ENCODE assay signal across 8 mouse cellular contexts in the genomic region with DNA sequence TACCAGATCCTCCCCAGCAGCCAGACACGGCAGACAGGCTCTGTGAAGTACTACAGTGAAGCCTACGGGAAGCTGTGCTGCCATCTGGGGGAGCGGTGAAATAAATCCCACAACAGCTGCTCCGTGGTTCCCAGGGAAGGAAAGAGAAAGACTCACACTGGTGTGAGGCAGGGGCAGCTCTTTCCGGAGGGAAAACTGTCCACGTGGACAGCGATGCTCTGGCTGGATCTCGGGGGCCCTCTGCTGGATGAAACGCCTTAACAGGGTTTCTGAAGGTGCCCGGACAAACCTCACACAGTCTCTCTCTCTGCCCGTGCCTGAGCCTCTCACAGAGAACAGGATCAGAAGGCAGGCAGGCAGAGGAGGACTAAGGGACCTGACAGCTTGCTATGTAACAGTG. TPM values are rescaled to one million over a fixed set of nuclear protein-coding genes. Genes with fewer than 3 reads are reported as not detected.
DNase-seq lines count a peak whose midpoint lies in the region; ATAC-seq and TF ChIP-seq lines count a peak whose summit lies in the region.

No protein-coding gene starts in this region.

- TF ChIP-seq CTCF in small intestine, adult 2 months (IDR thresholded peaks at IDR 0.05; ENCODE audit: extremely low read depth, insufficient read length, insufficient replicate concordance, low read depth, low read length) = peak; percentile 93

- peak overlapping the region; percentile 72 for H3K27ac ChIP-seq in embryonic facial prominence, embryonic 13.5 days
- peak overlapping the region; percentile 74 for H3K27ac ChIP-seq in limb, embryonic 11.5 days (replicated peaks; ENCODE audit: low read depth, low read length)
- H3K27ac ChIP-seq in midbrain, embryonic 13.5 days = peak overlapping the region; percentile 75
- H3K27ac ChIP-seq in small intestine, adult 2 months (ENCODE audit: insufficient read depth, low read depth, low read length) = no peak overlapping the region

- WGBS in embryonic facial prominence, embryonic 13.5 days = 0% methylated on average over 11 of the region's 11 CpGs
- WGBS in limb, embryonic 11.5 days = 0% methylated on average over 11 of the region's 11 CpGs
- WGBS in midbrain, embryonic 13.5 days = under 1% methylated on average over 11 of the region's 11 CpGs
- WGBS in small intestine, adult 2 months = under 1% methylated on average over 11 of the region's 11 CpGs

- H3K9me3 ChIP-seq in embryonic facial prominence, embryonic 13.5 days = no peaks in the 10 kb centered on the region
- no peaks in the 10 kb centered on the region for H3K9me3 ChIP-seq in limb, embryonic 11.5 days (ENCODE audit: control insufficient read depth, low read length)
- H3K9me3 ChIP-seq in midbrain, embryonic 13.5 days = no peaks in the 10 kb centered on the region

- H3K4me1 ChIP-seq in embryonic facial prominence, embryonic 13.5 days = peaks cover 21% of the 10 kb centered on the region
- H3K4me1 ChIP-seq in limb, embryonic 11.5 days (ENCODE audit: control insufficient read depth, insufficient read depth, low read length) = peaks cover 27% of the 10 kb centered on the region
- peaks cover 45% of the 10 kb centered on the region for H3K4me1 ChIP-seq in midbrain, embryonic 13.5 days (replicated peaks)
- peaks cover 23% of the 10 kb centered on the region for H3K4me1 ChIP-seq in small intestine, adult 2 months (ENCODE audit: control insufficient read depth, insufficient read depth, insufficient read length, low read length)

- no peak for TF ChIP-seq POLR2A in small intestine, adult 2 months (IDR thresholded peaks at IDR 0.05; ENCODE audit: low read depth, low read length)

- ATAC-seq in embryonic facial prominence, embryonic 13.5 days (ENCODE audit: insufficient number of reproducible peaks, insufficient read depth, low FRiP score, low TSS enrichment, low read depth) = peak; percentile 74
- peak; percentile 91 for ATAC-seq in limb, embryonic 11.5 days (ENCODE audit: insufficient number of reproducible peaks, low FRiP score, low TSS enrichment, low read depth)
- peak; percentile 85 for ATAC-seq in midbrain, embryonic 13.5 days
- ATAC-seq in erythroblast, adult 5-6 weeks (replicated peaks; ENCODE audit: low FRiP score, poor library complexity, severe bottlenecking) = no peak

- H3K4me3 ChIP-seq in embryonic facial prominence, embryonic 13.5 days = peak overlapping the region; percentile 9; the same call in 1 of the 2 replicates
- no peak overlapping the region; the same call in 1 of the 2 replicates for H3K4me3 ChIP-seq in limb, embryonic 11.5 days (ENCODE audit: low read depth, low read length)
- no peak overlapping the region for H3K4me3 ChIP-seq in midbrain, embryonic 13.5 days (replicated peaks)
- H3K4me3 ChIP-seq in small intestine, adult 2 months (ENCODE audit: low read depth, low read length) = peak overlapping the region; percentile 15

- DNase-seq in adrenal gland, postnatal 25 days = peak; percentile 82
- peak; percentile 58 to 81 for DNase-seq in heart, adult 9 months (ENCODE audit: low spot score in 2 of 2)
- peak; percentile 66 to 82 for DNase-seq in kidney, adult 8-10 months
- DNase-seq in limb, embryonic 11.5 days (ENCODE audit: low spot score) = peak; percentile 95

- H3K4me2 ChIP-seq in embryonic facial prominence, embryonic 13.5 days = peak overlapping the region; percentile 42
- no peak overlapping the region for H3K4me2 ChIP-seq in limb, embryonic 11.5 days (ENCODE audit: low read depth, severe bottlenecking)
- peak overlapping the region; percentile 43 for H3K4me2 ChIP-seq in midbrain, embryonic 13.5 days (replicated peaks)

- no peaks in the 10 kb centered on the region for H3K27me3 ChIP-seq in embryonic facial prominence, embryonic 13.5 days
- no peaks in the 10 kb centered on the region for H3K27me3 ChIP-seq in limb, embryonic 11.5 days (ENCODE audit: control insufficient read depth, insufficient read depth, low read length)
- H3K27me3 ChIP-seq in midbrain, embryonic 13.5 days = no peaks in the 10 kb centered on the region
- H3K27me3 ChIP-seq in small intestine, adult 2 months (ENCODE audit: control insufficient read depth, insufficient read depth, low read length) = no peaks in the 10 kb centered on the region

- no peaks in the 10 kb centered on the region for H3K36me3 ChIP-seq in embryonic facial prominence, embryonic 13.5 days
- H3K36me3 ChIP-seq in limb, embryonic 11.5 days (ENCODE audit: control insufficient read depth, insufficient read depth, low read length) = no peaks in the 10 kb centered on the region
- H3K36me3 ChIP-seq in midbrain, embryonic 13.5 days = no peaks in the 10 kb centered on the region
- no peaks in the 10 kb centered on the region for H3K36me3 ChIP-seq in small intestine, adult 2 months (ENCODE audit: control insufficient read depth, insufficient read depth, low read length)

- H3K9ac ChIP-seq in embryonic facial prominence, embryonic 13.5 days = peak overlapping the region; percentile 59
- peak overlapping the region; percentile 32; the same call in 1 of the 2 replicates for H3K9ac ChIP-seq in limb, embryonic 11.5 days (ENCODE audit: low read length)
- H3K9ac ChIP-seq in midbrain, embryonic 13.5 days (replicated peaks) = peak overlapping the region; percentile 52; the same call in 1 of the 2 replicates

RNA-seq across cellular contexts. Expression of a gene that starts 53.1 kb away (rescaled TPM):
- total RNA-seq in adrenal gland, postnatal 25 days (2021) = 2.5 and 6.3 TPM in 2 replicates
- polyA plus RNA-seq in embryonic facial prominence, embryonic 13.5 days (2015; fragmentation: Nextera tagmentation; extraction: Ambion mirVana) = 10.9 and 12.4 TPM in 2 replicates
- polyA plus RNA-seq in limb, embryonic 11.5 days (2014; fragmentation: Nextera tagmentation; extraction: Ambion mirVana) = 6.3 and 9.3 TPM in 2 replicates
- polyA plus RNA-seq in midbrain, embryonic 13.5 days (2015; fragmentation: Nextera tagmentation; extraction: Ambion mirVana) = 56.7 and 59.5 TPM in 2 replicates
- polyA plus RNA-seq in small intestine, adult 2 months (2012; rRNA removed) = 22.1 and 73.8 TPM in 2 replicates
- 1.9 TPM in 1 of 2 replicates, not detected in the other for total RNA-seq in erythroblast, adult 5-6 weeks (2015; ENCODE audit: low replicate concordance)
- not detected in 2 replicates for total RNA-seq in erythroblast, adult 5-6 weeks (2017; ENCODE audit: low replicate concordance)

RNA-seq across cellular contexts. Expression of a gene that starts 58.5 kb away (rescaled TPM):
- total RNA-seq in adrenal gland, postnatal 25 days (2021) = 45.9 and 55.2 TPM in 2 replicates
- 77.4 and 80.0 TPM in 2 replicates for polyA plus RNA-seq in embryonic facial prominence, embryonic 13.5 days (2015; fragmentation: Nextera tagmentation; extraction: Ambion mirVana)
- 103 and 104 TPM in 2 replicates for polyA plus RNA-seq in limb, embryonic 11.5 days (2014; fragmentation: Nextera tagmentation; extraction: Ambion mirVana)
- 91.2 and 92.7 TPM in 2 replicates for polyA plus RNA-seq in midbrain, embryonic 13.5 days (2015; fragmentation: Nextera tagmentation; extraction: Ambion mirVana)
- polyA plus RNA-seq in small intestine, adult 2 months (2012; rRNA removed) = 22.5 and 52.0 TPM in 2 replicates
- total RNA-seq in erythroblast, adult 5-6 weeks (2015; ENCODE audit: low replicate concordance) = 5.4 and 8.1 TPM in 2 replicates
- total RNA-seq in erythroblast, adult 5-6 weeks (2017; ENCODE audit: low replicate concordance) = 2.9 and 3.5 TPM in 2 replicates

Comparison
In these comparisons a context has a peak if more than half of its experiments do, and no peak if none do; other contexts are left out.
1. H3K4me3 ChIP-seq: peak in embryonic facial prominence, embryonic 13.5 days (single experiment) and small intestine, adult 2 months (single experiment); none in limb, embryonic 11.5 days (single experiment) and midbrain, embryonic 13.5 days (single experiment).
2. Peak in every context shown above with its lines, with median percentiles within 50 percentile points of each other: DNase-seq and H3K9ac ChIP-seq.